Mouse (Mus musculus): ENCODE measurements around the gene Atp5j2. TPM values are rescaled to one million over a fixed set of nuclear protein-coding genes. Genes with fewer than 3 reads are reported as not detected.

Atp5j2 gene
- polyA plus RNA-seq, 1 experiment, result not detected

DNA sequence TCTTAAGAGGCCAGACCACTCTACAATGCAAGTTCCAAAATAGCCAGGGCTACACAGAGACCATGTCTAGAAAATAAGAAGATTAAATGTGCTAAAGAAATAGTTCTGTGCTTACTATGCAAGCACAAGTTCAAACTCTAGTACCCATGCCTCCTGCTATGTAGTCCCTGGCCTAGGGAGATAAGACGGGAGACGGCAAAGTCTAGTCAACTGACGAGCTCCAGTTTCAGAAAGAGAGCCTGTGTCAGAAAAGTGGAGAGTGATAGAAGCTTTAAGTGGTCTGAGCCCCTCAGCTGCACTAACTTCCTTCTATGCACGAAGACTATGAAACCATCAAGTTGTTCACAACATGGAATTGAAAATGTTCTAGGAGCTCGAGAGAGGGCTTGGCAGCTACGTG, 42.6 kb downstream of the Atp5j2 start:
- no peaks in the 10 kb centered on the region for H3K4me1 ChIP-seq (ENCODE audit: control insufficient read depth, insufficient read depth, low read length)
- no peak for TF ChIP-seq POLR2A (IDR thresholded peaks at IDR 0.05; ENCODE audit: insufficient read depth, low read depth, low read length)
- TF ChIP-seq CTCF (IDR thresholded peaks at IDR 0.05; ENCODE audit: insufficient read depth, low read depth, low read length), result no peak
- no peak overlapping the region for H3K4me3 ChIP-seq (ENCODE audit: insufficient read depth, low read depth, low read length)
- WGBS, result 90% methylated on average over 6 of the region's 6 CpGs
- H3K27ac ChIP-seq (ENCODE audit: insufficient read depth, low read depth, low read length), result no peak overlapping the region

- Histone ChIP-seq H3K27ac (ENCODE audit: insufficient read depth, low read depth, low read length) (no peak overlapping the region), H3K4me3 (ENCODE audit: insufficient read depth, low read depth, low read length) (no peak overlapping the region), H3K4me1 (ENCODE audit: control insufficient read depth, insufficient read depth, low read length) (no peaks in the 10 kb centered on the region)
- WGBS, result 89% methylated on average over 5 of the region's 5 CpGs
- no peak for TF ChIP-seq CTCF (IDR thresholded peaks at IDR 0.05; ENCODE audit: insufficient read depth, low read depth, low read length)
- TF ChIP-seq POLR2A (IDR thresholded peaks at IDR 0.05; ENCODE audit: insufficient read depth, low read depth, low read length), result no peak
Measured at GRCm38 (mm10) chr5:145147748-145148147, 44.1 kb downstream of the Atp5j2 start.

GRCm38 (mm10) chr5:145140611-145141010, 51.3 kb downstream of the Atp5j2 start:
- peak overlapping the region; percentile 100; the same call in 1 of the 2 replicates for H3K27ac ChIP-seq (ENCODE audit: insufficient read depth, low read depth, low read length)
- under 1% methylated on average over 18 of the region's 18 CpGs for WGBS
- no peak for TF ChIP-seq CTCF (IDR thresholded peaks at IDR 0.05; ENCODE audit: insufficient read depth, low read depth, low read length)
- TF ChIP-seq POLR2A (IDR thresholded peaks at IDR 0.05; ENCODE audit: insufficient read depth, low read depth, low read length), result no peak
- peak overlapping the region; percentile 80 for H3K4me3 ChIP-seq (ENCODE audit: insufficient read depth, low read depth, low read length)
- peaks cover 4% of the 10 kb centered on the region for H3K4me1 ChIP-seq (ENCODE audit: control insufficient read depth, insufficient read depth, low read length)

GRCm38 (mm10) chr5:145139571-145140519, 52.0 kb downstream of the Atp5j2 start, which contains the start of the genes Pdap1 and Bud31:
Gene Pdap1 (minus strand): TSS chr5:145140238.
Gene Bud31 (plus strand): TSS chr5:145140362.
- peaks cover 4% of the 10 kb centered on the region for H3K4me1 ChIP-seq (ENCODE audit: control insufficient read depth, insufficient read depth, low read length)
- peak within 1 kb of the TSS; percentile 80 for H3K4me3 ChIP-seq (ENCODE audit: insufficient read depth, low read depth, low read length)
- peak within 1 kb of the TSS; percentile 100 for H3K27ac ChIP-seq (ENCODE audit: insufficient read depth, low read depth, low read length)
- under 1% methylated on average over 84 of the region's 84 CpGs for WGBS
- peak; percentile 27 for TF ChIP-seq POLR2A (IDR thresholded peaks at IDR 0.05; ENCODE audit: insufficient read depth, low read depth, low read length)
- no peak for TF ChIP-seq CTCF (IDR thresholded peaks at IDR 0.05; ENCODE audit: insufficient read depth, low read depth, low read length)

DNA sequence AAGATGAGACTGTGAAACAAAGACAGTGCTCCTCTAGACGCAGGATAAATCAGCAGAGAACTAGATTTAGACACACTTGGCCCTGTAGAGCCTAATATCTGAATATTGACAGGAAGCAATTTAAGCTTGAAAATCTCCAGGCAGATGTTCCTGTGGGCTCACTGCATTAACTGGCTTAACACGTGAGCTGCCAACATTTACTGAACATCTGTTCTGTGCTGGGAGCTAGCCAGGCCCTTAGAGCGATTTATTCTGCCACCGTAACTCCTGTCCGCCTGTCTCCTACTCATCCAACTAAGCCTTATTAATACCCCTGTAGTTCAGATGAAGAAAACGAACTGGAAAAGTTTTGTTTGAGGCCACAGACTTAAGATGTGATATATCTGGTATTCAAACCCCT, 53.0 kb downstream of the Atp5j2 start:
- Histone ChIP-seq H3K27ac (ENCODE audit: insufficient read depth, low read depth, low read length) (no peak overlapping the region), H3K4me1 (ENCODE audit: control insufficient read depth, insufficient read depth, low read length) (peaks cover 4% of the 10 kb centered on the region), H3K4me3 (ENCODE audit: insufficient read depth, low read depth, low read length) (peak overlapping the region; percentile 12; the same call in 1 of the 2 replicates)
- TF ChIP-seq POLR2A (IDR thresholded peaks at IDR 0.05; ENCODE audit: insufficient read depth, low read depth, low read length) (no peak), CTCF (IDR thresholded peaks at IDR 0.05; ENCODE audit: insufficient read depth, low read depth, low read length) (no peak)
- WGBS, result 6% methylated on average over 6 of the region's 6 CpGs

Other genes with a start within 250 kb of the Atp5j2 start
- gene Smurf1, start 226.2 kb downstream of the Atp5j2 start, polyA plus RNA-seq (2012; ENCODE audit: insufficient read depth, insufficient read length, low replicate concordance, missing spikeins), result not detected in 2 replicates
- not detected in 2 replicates for gene Gm4871, start 159.3 kb downstream of the Atp5j2 start, polyA plus RNA-seq (2012; ENCODE audit: insufficient read depth, insufficient read length, low replicate concordance, missing spikeins)
- not detected in 2 replicates for gene 1700018F24Rik, start 149.1 kb downstream of the Atp5j2 start, polyA plus RNA-seq (2012; ENCODE audit: insufficient read depth, insufficient read length, low replicate concordance, missing spikeins)
- not detected in 2 replicates for gene Arpc1a, start 108.2 kb downstream of the Atp5j2 start, polyA plus RNA-seq (2012; ENCODE audit: insufficient read depth, insufficient read length, low replicate concordance, missing spikeins)
- not detected in 2 replicates for gene Kpna7, start 108.0 kb downstream of the Atp5j2 start, polyA plus RNA-seq (2012; ENCODE audit: insufficient read depth, insufficient read length, low replicate concordance, missing spikeins)
- not detected in 2 replicates for gene Arpc1b, start 77.8 kb downstream of the Atp5j2 start, polyA plus RNA-seq (2012; ENCODE audit: insufficient read depth, insufficient read length, low replicate concordance, missing spikeins)
- gene Pdap1, start 51.8 kb downstream of the Atp5j2 start, polyA plus RNA-seq (2012; ENCODE audit: insufficient read depth, insufficient read length, low replicate concordance, missing spikeins), result not detected in 2 replicates
- gene Bud31, start 51.7 kb downstream of the Atp5j2 start, polyA plus RNA-seq (2012; ENCODE audit: insufficient read depth, insufficient read length, low replicate concordance, missing spikeins), result not detected in 2 replicates
- not detected in 2 replicates for gene Ptcd1, start 25.0 kb downstream of the Atp5j2 start, polyA plus RNA-seq (2012; ENCODE audit: insufficient read depth, insufficient read length, low replicate concordance, missing spikeins)
- not detected in 2 replicates for gene Cpsf4, start 24.8 kb downstream of the Atp5j2 start, polyA plus RNA-seq (2012; ENCODE audit: insufficient read depth, insufficient read length, low replicate concordance, missing spikeins)
- not detected in 2 replicates for gene Zkscan14, start 9.8 kb upstream of the Atp5j2 start, polyA plus RNA-seq (2012; ENCODE audit: insufficient read depth, insufficient read length, low replicate concordance, missing spikeins)
- gene Zkscan5, start 12.5 kb upstream of the Atp5j2 start, polyA plus RNA-seq (2012; ENCODE audit: insufficient read depth, insufficient read length, low replicate concordance, missing spikeins), result not detected in 2 replicates
- not detected in 2 replicates for gene Zfp655, start 39.7 kb upstream of the Atp5j2 start, polyA plus RNA-seq (2012; ENCODE audit: insufficient read depth, insufficient read length, low replicate concordance, missing spikeins)
- gene Zscan25, start 88.4 kb upstream of the Atp5j2 start, polyA plus RNA-seq (2012; ENCODE audit: insufficient read depth, insufficient read length, low replicate concordance, missing spikeins), result not detected in 2 replicates
- not detected in 2 replicates for gene Cyp3a57, start 153.2 kb upstream of the Atp5j2 start, polyA plus RNA-seq (2012; ENCODE audit: insufficient read depth, insufficient read length, low replicate concordance, missing spikeins)

All from olfactory bulb, adult 2 months (tissue).